Mouse (Mus musculus): Measurements from ENCODE around the gene Traf3ip3. TPM values are rescaled to one million over a fixed set of nuclear protein-coding genes. Genes with fewer than 3 reads are reported as not detected.

The Traf3ip3 gene
- polyA plus RNA-seq, 1 experiment from 2014 or later: 3.0 TPM

DNA sequence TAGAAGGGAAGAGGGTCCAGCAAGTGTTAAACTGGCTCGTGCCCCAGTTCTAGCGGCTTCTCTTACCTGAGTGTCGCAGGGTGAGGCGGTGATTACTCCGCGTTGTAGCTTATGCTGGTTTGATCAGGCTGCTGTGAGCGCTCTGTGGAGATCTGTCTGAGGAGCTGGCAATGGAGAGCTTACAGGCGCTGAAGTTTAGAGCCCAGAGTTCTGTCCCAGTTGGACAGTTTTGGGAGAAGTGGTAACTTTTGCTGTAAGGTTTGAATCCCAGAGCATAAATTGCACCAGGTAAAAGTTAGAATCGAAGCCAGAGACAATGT, 27.7 kb downstream of the Traf3ip3 start:
- H3K27me3 ChIP-seq (replicated peaks; ENCODE audit: insufficient read depth, low read length): no peaks in the 10 kb centered on the region
- ATAC-seq: peak; percentile 44
- H3K9ac ChIP-seq (replicated peaks; ENCODE audit: low read depth): peak overlapping the region; percentile 39
- peak overlapping the region; percentile 69 for H3K4me3 ChIP-seq (ENCODE audit: low read depth, low read length)
- TF ChIP-seq CTCF (IDR thresholded peaks at IDR 0.05) (no peak), EP300 (IDR thresholded peaks at IDR 0.05) (no peak)
- WGBS: 15% methylated on average over 9 of the region's 9 CpGs
- no peaks in the 10 kb centered on the region for H3K9me3 ChIP-seq (ENCODE audit: low read length)
- no peaks in the 10 kb centered on the region for H3K36me3 ChIP-seq (ENCODE audit: insufficient read depth, low read length)
- H3K4me1 ChIP-seq (ENCODE audit: insufficient read depth, low read depth, low read length): peaks cover 11% of the 10 kb centered on the region; the same call in 1 of the 2 replicates
- DNase-seq (ENCODE audit: low spot score): no peak
- peak overlapping the region; percentile 82 for H3K27ac ChIP-seq (ENCODE audit: low read length)
- H3K4me2 ChIP-seq (replicated peaks; ENCODE audit: low read depth, low read length): peak overlapping the region; percentile 87

DNA sequence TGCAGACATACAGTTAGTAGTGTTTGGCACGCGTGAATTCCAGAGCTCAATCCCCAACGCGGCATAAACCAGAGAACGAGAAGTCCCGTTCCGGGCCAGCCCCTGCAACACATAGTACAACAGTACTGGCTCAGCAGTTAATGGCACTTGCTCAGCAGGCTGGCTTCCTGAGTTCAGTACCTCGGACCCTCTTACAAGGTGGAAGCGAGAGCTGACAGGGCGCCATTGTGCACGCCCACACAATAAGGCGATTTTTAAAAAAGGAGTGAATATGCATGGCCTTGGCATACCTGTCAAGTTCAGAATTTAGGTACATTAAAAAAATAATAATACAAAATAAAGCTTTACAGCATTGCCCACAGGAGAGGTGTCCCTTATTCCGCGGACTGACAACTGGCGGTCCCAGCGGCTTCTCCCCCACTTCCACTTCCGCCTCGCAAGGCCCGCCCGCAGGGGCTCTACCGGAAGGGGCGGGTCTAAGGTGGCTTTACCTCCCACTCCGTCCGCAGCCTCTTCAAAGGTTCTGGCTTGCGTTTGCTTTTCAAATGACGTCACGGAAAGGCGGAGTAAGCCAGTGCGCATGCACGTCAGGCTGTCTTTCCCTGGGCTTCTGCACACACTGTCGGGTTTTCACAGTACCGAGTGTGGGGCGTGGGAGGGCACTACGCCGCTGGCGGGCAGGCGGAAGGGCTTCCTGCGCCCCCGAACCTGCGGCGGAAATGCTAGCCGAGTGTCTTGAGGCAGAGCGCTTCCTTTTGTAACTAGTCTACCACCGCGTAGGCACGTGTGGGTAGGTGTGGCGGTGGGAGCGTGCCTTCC, 28.3 kb downstream of the Traf3ip3 start:
- WGBS: under 1% methylated on average over 46 of the region's 48 CpGs
- Histone ChIP-seq H3K4me1 (ENCODE audit: insufficient read depth, low read depth, low read length) (peaks cover 11% of the 10 kb centered on the region; the same call in 1 of the 2 replicates), H3K36me3 (ENCODE audit: insufficient read depth, low read length) (no peaks in the 10 kb centered on the region), H3K9me3 (ENCODE audit: low read length) (no peaks in the 10 kb centered on the region), H3K27me3 (replicated peaks; ENCODE audit: insufficient read depth, low read length) (no peaks in the 10 kb centered on the region), H3K4me2 (replicated peaks; ENCODE audit: low read depth, low read length) (peak overlapping the region; percentile 87), H3K9ac (replicated peaks; ENCODE audit: low read depth) (peak overlapping the region; percentile 74), H3K4me3 (ENCODE audit: low read depth, low read length) (peak overlapping the region; percentile 69), H3K27ac (ENCODE audit: low read length) (peak overlapping the region; percentile 82)
- peak; percentile 100 for DNase-seq (ENCODE audit: low spot score)
- peak; percentile 45 for TF ChIP-seq CTCF (IDR thresholded peaks at IDR 0.05)
- no peak; the same call in 1 of the 2 replicates for TF ChIP-seq EP300 (IDR thresholded peaks at IDR 0.05)
- peak; percentile 98 for ATAC-seq

DNA sequence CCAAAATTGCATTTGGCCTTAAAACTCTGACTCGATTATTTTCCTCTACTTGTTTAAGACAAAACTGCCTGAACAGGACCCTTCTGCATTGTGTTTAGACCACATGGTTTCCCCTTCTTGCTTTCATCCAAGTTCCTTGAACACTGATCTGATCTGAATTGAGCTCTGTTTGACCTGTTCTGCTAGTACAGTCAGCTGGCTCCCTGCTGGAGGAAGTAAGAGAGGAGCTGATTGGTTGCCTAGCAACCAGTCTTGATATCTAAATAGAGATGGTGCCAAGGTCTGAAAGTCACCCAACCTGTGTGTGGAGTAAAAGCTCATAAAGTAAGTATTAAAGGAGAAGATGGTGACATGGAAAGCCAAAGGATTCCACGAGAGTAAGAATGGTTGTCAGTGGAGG, 31.6 kb downstream of the Traf3ip3 start:
- H3K27me3 ChIP-seq (replicated peaks; ENCODE audit: insufficient read depth, low read length): no peaks in the 10 kb centered on the region
- H3K9ac ChIP-seq (replicated peaks; ENCODE audit: low read depth): no peak overlapping the region
- H3K9me3 ChIP-seq (ENCODE audit: low read length): no peaks in the 10 kb centered on the region
- H3K36me3 ChIP-seq (ENCODE audit: insufficient read depth, low read length): no peaks in the 10 kb centered on the region
- H3K27ac ChIP-seq (ENCODE audit: low read length): no peak overlapping the region
- DNase-seq (ENCODE audit: low spot score) (peak; percentile 81), ATAC-seq (no peak)
- H3K4me1 ChIP-seq (ENCODE audit: insufficient read depth, low read depth, low read length): peaks cover 11% of the 10 kb centered on the region; the same call in 1 of the 2 replicates
- no peak overlapping the region for H3K4me3 ChIP-seq (ENCODE audit: low read depth, low read length)
- no peak for TF ChIP-seq EP300 (IDR thresholded peaks at IDR 0.05)
- TF ChIP-seq CTCF (IDR thresholded peaks at IDR 0.05): no peak
- WGBS: 31% methylated on average over 2 of the region's 2 CpGs
- no peak overlapping the region for H3K4me2 ChIP-seq (replicated peaks; ENCODE audit: low read depth, low read length)

DNA sequence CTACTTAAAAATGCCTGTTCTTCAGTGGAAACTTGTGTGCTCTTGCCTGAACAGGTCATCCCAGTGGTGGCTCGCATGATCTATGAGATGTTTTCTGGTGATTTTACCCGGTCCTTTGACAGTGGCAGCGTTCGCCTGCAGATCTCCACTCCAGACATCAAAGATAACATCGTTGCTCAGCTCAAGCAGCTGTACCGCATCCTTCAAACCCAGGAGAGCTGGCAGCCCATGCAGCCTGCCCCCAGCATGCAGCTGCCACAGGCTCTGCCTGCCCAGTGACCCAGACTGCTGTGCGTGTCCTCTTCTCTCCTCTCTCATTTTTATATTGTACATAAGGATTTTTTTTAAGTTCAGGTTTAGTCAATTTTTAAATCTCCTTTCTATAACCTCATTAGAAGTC, 32.3 kb downstream of the Traf3ip3 start:
- Histone ChIP-seq H3K4me1 (ENCODE audit: insufficient read depth, low read depth, low read length) (peaks cover 9% of the 10 kb centered on the region; the same call in 1 of the 2 replicates), H3K4me3 (ENCODE audit: low read depth, low read length) (no peak overlapping the region), H3K27me3 (replicated peaks; ENCODE audit: insufficient read depth, low read length) (no peaks in the 10 kb centered on the region), H3K9ac (replicated peaks; ENCODE audit: low read depth) (no peak overlapping the region), H3K27ac (ENCODE audit: low read length) (no peak overlapping the region), H3K9me3 (ENCODE audit: low read length) (no peaks in the 10 kb centered on the region), H3K36me3 (ENCODE audit: insufficient read depth, low read length) (no peaks in the 10 kb centered on the region), H3K4me2 (replicated peaks; ENCODE audit: low read depth, low read length) (no peak overlapping the region)
- DNase-seq (ENCODE audit: low spot score) (no peak), ATAC-seq (no peak)
- WGBS: 54% methylated on average over 7 of the region's 7 CpGs
- TF ChIP-seq EP300 (IDR thresholded peaks at IDR 0.05) (no peak), CTCF (IDR thresholded peaks at IDR 0.05) (no peak)

DNA sequence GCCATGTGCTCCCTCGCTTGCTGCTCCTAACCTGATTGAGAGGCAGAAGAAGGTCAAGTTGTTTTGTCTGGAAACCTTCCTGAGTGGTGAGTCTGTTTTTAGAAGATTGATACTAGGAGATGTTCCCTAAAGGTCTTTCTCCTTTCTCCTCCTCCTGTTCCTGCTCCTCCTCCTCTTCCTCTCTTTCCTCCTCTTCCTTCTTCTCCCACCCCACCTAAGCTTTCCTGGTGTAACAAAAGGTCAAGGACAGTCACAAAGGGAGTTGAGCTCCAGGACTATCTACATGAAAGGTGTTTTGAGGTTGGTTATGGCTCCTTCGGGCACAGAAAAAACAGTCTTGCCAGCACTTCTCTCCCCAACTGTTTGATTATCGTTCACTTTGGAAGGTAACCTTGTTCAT, 33.8 kb downstream of the Traf3ip3 start, which contains the start of gene A130010J15Rik:
Gene A130010J15Rik, plus strand, starts transcription at position 301 of the 400 bp plus-strand sequence.
- H3K9ac ChIP-seq (replicated peaks; ENCODE audit: low read depth): no peak within 1 kb of the TSS
- H3K4me2 ChIP-seq (replicated peaks; ENCODE audit: low read depth, low read length): no peak within 1 kb of the TSS
- H3K4me1 ChIP-seq (ENCODE audit: insufficient read depth, low read depth, low read length): peaks cover 6% of the 10 kb centered on the region; the same call in 1 of the 2 replicates
- H3K36me3 ChIP-seq (ENCODE audit: insufficient read depth, low read length): no peaks in the 10 kb centered on the region
- ATAC-seq (no peak), DNase-seq (ENCODE audit: low spot score) (no peak)
- H3K27me3 ChIP-seq (replicated peaks; ENCODE audit: insufficient read depth, low read length): no peaks in the 10 kb centered on the region
- H3K9me3 ChIP-seq (ENCODE audit: low read length): no peaks in the 10 kb centered on the region
- no peak within 1 kb of the TSS for H3K4me3 ChIP-seq (ENCODE audit: low read depth, low read length)
- TF ChIP-seq EP300 (IDR thresholded peaks at IDR 0.05) (no peak), CTCF (IDR thresholded peaks at IDR 0.05) (no peak)
- WGBS: 89% methylated on average over 3 of the region's 3 CpGs
- H3K27ac ChIP-seq (ENCODE audit: low read length): no peak within 1 kb of the TSS

DNA sequence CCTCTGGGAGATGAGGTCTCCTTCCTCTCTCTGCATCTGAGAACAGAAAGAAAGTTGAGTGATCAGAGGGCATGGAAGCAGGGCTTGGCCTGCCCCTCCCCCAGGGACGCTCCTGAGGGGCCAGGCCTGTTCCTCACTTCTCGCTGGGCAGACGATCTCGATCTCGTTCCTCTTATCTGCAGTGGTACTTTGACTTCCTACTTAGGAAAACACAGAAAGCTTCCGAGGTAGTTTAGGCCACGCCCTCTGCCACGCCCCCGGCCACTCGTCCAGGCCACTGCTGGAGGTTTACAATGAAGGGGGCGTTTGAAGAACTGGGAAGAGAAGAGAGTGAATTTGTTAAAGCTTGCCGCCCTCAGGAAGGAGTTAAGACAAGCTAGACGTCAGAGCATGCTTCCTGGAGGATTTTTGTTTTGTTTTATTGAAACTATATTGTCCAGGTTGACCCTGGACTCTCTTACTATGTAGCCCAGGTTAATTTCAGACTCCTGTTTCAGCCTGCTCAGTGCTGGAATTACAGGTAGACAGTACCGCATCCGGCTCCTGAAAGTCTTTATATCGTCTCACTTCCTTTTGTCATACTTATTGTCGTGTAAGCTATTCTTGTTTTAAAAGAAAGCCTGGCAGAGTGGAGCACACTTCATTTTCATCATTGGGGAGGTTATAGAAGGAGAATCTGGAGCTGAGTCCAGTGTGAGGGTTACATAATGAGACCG, 41.0 kb downstream of the Traf3ip3 start:
- Histone ChIP-seq H3K27ac (ENCODE audit: low read length) (peak overlapping the region; percentile 40; the same call in 1 of the 2 replicates), H3K9ac (replicated peaks; ENCODE audit: low read depth) (no peak overlapping the region), H3K36me3 (ENCODE audit: insufficient read depth, low read length) (no peaks in the 10 kb centered on the region), H3K4me2 (replicated peaks; ENCODE audit: low read depth, low read length) (peak overlapping the region; percentile 50), H3K4me1 (ENCODE audit: insufficient read depth, low read depth, low read length) (peaks cover 14% of the 10 kb centered on the region; the same call in 1 of the 2 replicates), H3K4me3 (ENCODE audit: low read depth, low read length) (peak overlapping the region; percentile 2; the same call in 1 of the 2 replicates), H3K9me3 (ENCODE audit: low read length) (no peaks in the 10 kb centered on the region), H3K27me3 (replicated peaks; ENCODE audit: insufficient read depth, low read length) (no peaks in the 10 kb centered on the region)
- ATAC-seq: peak; percentile 71
- 12% methylated on average over 18 of the region's 18 CpGs for WGBS
- DNase-seq (ENCODE audit: low spot score): peak; percentile 71
- TF ChIP-seq CTCF (IDR thresholded peaks at IDR 0.05): no peak
- no peak for TF ChIP-seq EP300 (IDR thresholded peaks at IDR 0.05)

Data from lung, postnatal 0 days (tissue).